In the genomic region with DNA sequence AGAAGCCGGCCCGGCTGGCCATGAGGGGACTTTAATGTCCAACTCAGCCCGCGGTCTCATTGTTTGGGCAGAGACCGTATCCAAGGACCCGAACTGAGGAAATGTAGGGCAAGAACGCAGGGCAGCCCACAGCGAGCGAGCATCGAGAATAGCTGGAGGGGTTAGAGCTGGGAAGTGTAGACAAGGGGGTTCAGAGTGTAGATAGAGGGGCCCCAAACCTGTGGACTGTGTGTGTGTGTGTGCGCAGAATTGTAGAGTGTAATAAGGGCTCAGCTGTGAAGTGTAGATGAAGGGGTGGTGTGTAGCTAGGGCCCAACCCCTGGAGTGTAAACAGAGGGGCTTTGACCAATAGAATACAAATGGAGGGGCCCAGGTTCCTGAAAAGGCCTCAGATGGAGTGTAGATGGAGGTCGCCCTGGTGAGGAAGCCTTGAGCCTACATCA, we compare ENCODE assay signal across 8 mouse cellular contexts. TPM values are rescaled to one million over a fixed set of nuclear protein-coding genes. Genes with fewer than 3 reads are reported as not detected.
DNase-seq lines count a peak whose midpoint lies in the region; ATAC-seq and TF ChIP-seq lines count a peak whose summit lies in the region.

No protein-coding gene starts in this region.

- H3K27me3 ChIP-seq in testis, adult 2 months (ENCODE audit: control insufficient read depth, insufficient read depth, low read length): no peaks in the 10 kb centered on the region
- no peaks in the 10 kb centered on the region for H3K27me3 ChIP-seq in hindbrain, postnatal 0 days (ENCODE audit: insufficient read depth, low read length)
- no peaks in the 10 kb centered on the region for H3K27me3 ChIP-seq in neural tube, embryonic 12.5 days (replicated peaks)

- ATAC-seq in hindbrain, postnatal 0 days: peak; percentile 28
- peak; percentile 59 for ATAC-seq in neural tube, embryonic 12.5 days (ENCODE audit: low FRiP score, low read depth)

- peak overlapping the region; percentile 75 for H3K4me2 ChIP-seq in hindbrain, postnatal 0 days (ENCODE audit: low read depth, low read length)
- H3K4me2 ChIP-seq in neural tube, embryonic 12.5 days (replicated peaks): peak overlapping the region; percentile 78

- peak overlapping the region; percentile 82 for H3K27ac ChIP-seq in testis, adult 2 months (ENCODE audit: control insufficient read depth, insufficient read depth, low read depth, low read length)
- peak overlapping the region; percentile 88 for H3K27ac ChIP-seq in hindbrain, postnatal 0 days
- H3K27ac ChIP-seq in neural tube, embryonic 12.5 days: peak overlapping the region; percentile 75

- no peaks in the 10 kb centered on the region for H3K36me3 ChIP-seq in testis, adult 2 months (ENCODE audit: control insufficient read depth, insufficient read depth, low read length)
- H3K36me3 ChIP-seq in hindbrain, postnatal 0 days (ENCODE audit: insufficient read depth, low read length): no peaks in the 10 kb centered on the region
- H3K36me3 ChIP-seq in neural tube, embryonic 12.5 days: peaks cover 10% of the 10 kb centered on the region

- under 1% methylated on average over 12 of the region's 12 CpGs for WGBS in hindbrain, postnatal 0 days
- under 1% methylated on average over 12 of the region's 12 CpGs for WGBS in neural tube, embryonic 12.5 days

- no peaks in the 10 kb centered on the region for H3K9me3 ChIP-seq in hindbrain, postnatal 0 days (ENCODE audit: low read length)
- H3K9me3 ChIP-seq in neural tube, embryonic 12.5 days: no peaks in the 10 kb centered on the region

- no peak for TF ChIP-seq CTCF in testis, adult 2 months (IDR thresholded peaks at IDR 0.05; ENCODE audit: control insufficient read depth, insufficient read depth, insufficient replicate concordance, low read depth, low read length)
- TF ChIP-seq CTCF in hindbrain, postnatal 0 days (IDR thresholded peaks at IDR 0.05; ENCODE audit: low read depth): no peak

- peak overlapping the region; percentile 91 for H3K4me3 ChIP-seq in testis, adult 2 months (ENCODE audit: control insufficient read depth, low read depth, low read length)
- peak overlapping the region; percentile 85 for H3K4me3 ChIP-seq in hindbrain, postnatal 0 days (ENCODE audit: low read length)
- H3K4me3 ChIP-seq in neural tube, embryonic 12.5 days: peak overlapping the region; percentile 89

- peak overlapping the region; percentile 94 for H3K9ac ChIP-seq in hindbrain, postnatal 0 days (replicated peaks; ENCODE audit: low read length)
- H3K9ac ChIP-seq in neural tube, embryonic 12.5 days: peak overlapping the region; percentile 90

- DNase-seq in cerebellum, adult 8-10 months: peak; percentile 4
- DNase-seq in cerebellum, postnatal 10 days: no peak
- no peak for DNase-seq in testis, postnatal 10 days (ENCODE audit: low spot score)
- DNase-seq in hindbrain, postnatal 0 days (ENCODE audit: low spot score): no peak
- DNase-seq in adrenal gland, postnatal 14 days: no peak
- no peak for DNase-seq in urinary bladder, postnatal 4 days (ENCODE audit: low spot score in 2 of 2)

- TF ChIP-seq POLR2A in testis, adult 2 months (IDR thresholded peaks at IDR 0.05; ENCODE audit: control insufficient read depth, low read depth, low read length): no peak

- H3K4me1 ChIP-seq in testis, adult 2 months (ENCODE audit: control insufficient read depth, insufficient read depth, low read length): peaks cover 14% of the 10 kb centered on the region
- peaks cover 30% of the 10 kb centered on the region for H3K4me1 ChIP-seq in hindbrain, postnatal 0 days (ENCODE audit: insufficient read depth, low read length)
- peaks cover 23% of the 10 kb centered on the region for H3K4me1 ChIP-seq in neural tube, embryonic 12.5 days

RNA-seq across cellular contexts. Expression of a gene that starts 0.5 kb away (rescaled TPM):
- polyA plus RNA-seq in testis, adult 2 months (2012; rRNA removed): 35.2 and 54.7 TPM in 2 replicates
- total RNA-seq in hindbrain, postnatal 0 days (2014; rRNA removed): 57.9 and 62.5 TPM in 2 replicates
- 32.3 and 35.1 TPM in 2 replicates for polyA plus RNA-seq in hindbrain, postnatal 0 days (2015; fragmentation: Nextera tagmentation; extraction: Ambion mirVana)
- polyA plus RNA-seq in neural tube, embryonic 12.5 days (2016; fragmentation: Nextera tagmentation; extraction: Ambion mirVana): 58.0 and 59.9 TPM in 2 replicates
- total RNA-seq in adrenal gland, postnatal 14 days (2021): 31.0 and 31.9 TPM in 2 replicates

RNA-seq across cellular contexts. Expression of a gene that starts 42.0 kb away (rescaled TPM):
- 4.0 and 4.1 TPM in 2 replicates for polyA plus RNA-seq in testis, adult 2 months (2012; rRNA removed)
- total RNA-seq in hindbrain, postnatal 0 days (2014; rRNA removed): 8.8 and 10.0 TPM in 2 replicates
- polyA plus RNA-seq in hindbrain, postnatal 0 days (2015; fragmentation: Nextera tagmentation; extraction: Ambion mirVana): 5.9 and 7.8 TPM in 2 replicates
- 1.9 and 2.3 TPM in 2 replicates for polyA plus RNA-seq in neural tube, embryonic 12.5 days (2016; fragmentation: Nextera tagmentation; extraction: Ambion mirVana)
- 1.4 TPM in 2 replicates for total RNA-seq in adrenal gland, postnatal 14 days (2021)
